Mouse (Mus musculus) brain, adult 2 months (tissue): ENCODE measurements at regions not wholly inside any gene's neighbourhood (a gene's known extent, or its start where the extent isn't known, plus 50 kb on each side); places are given as distances from the start of the nearest gene placed in this dataset.
"Not testable (repeated sequence)": the region's sequence is repeated elsewhere in the genome, so short reads cannot be mapped to it uniquely, and the experiment has no call there.

Source experiments
- DNase-seq: peaks from one replicate; pipeline ENCODE4 v3.0.0; 2011; ENCODE audit warnings: low read depth, low spot score

DNA sequence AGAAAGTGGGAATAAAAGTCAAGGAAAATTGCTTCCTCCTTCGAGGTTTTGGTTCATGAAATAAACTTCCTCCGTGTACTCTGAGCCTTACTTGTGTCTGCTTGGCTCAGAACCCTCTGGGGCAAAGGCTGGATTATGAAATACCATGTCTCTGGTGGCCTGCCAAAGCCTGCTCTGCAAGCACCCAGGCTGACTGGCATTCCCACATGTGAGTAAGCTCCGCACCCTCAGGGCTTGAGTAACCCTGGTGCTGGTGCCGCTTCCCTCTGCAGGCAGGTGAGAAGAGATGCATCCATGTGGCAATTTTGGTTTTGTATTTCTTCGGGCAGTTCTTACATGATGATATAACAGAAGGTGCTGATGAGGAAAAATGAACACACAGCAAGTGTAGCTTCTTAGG lies 66.0 kb downstream of the Nr2f2 start:
- no peak for DNase-seq

DNA sequence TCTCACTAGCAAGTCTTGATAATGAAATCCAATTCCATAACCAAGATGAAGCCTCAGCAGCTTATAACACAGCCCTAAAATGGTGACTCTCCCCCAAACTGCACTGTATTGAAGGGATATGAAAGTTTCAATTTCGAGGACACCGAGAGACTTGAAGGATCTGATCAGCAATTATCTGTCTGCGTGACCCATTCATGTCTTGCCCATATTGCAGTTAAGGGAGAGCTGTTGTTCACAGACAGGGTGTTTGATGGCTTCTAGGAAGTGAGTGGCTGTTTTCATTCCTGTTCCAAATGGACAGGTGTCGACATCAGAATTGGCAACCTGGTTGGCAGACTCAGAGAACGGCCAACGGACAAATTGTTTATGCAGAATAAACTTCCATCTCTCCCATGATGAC lies 75.1 kb downstream of the Nr2f2 start:
- no peak for DNase-seq

DNA sequence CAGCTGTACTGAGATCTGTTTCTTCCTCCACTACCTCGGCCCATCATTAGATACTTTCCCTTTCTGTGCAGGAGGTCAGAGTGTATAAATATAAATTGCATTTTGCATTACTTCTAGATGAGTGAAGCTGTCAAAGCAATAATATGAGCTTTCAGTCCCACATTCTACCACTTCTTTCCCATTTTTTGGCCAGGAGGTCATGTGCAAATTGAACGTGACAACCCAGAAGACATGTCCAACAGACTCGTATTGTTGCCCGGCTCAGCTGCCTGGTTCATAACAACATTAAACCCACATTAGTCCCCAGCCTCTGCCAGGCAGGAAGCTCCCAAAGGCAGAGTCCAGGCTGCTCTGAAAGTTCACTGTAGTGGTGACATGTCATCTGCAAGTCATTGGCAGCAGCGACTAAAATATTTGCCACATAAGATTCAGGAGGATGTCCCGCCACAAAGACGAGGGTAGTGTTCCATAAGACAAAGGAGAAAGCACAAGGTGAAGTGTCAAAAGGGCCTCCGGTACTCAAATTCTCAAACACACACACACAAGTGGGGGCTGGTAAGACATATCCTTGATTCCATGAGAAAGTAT lies 75.7 kb downstream of the Nr2f2 start:
- no peak for DNase-seq

DNA sequence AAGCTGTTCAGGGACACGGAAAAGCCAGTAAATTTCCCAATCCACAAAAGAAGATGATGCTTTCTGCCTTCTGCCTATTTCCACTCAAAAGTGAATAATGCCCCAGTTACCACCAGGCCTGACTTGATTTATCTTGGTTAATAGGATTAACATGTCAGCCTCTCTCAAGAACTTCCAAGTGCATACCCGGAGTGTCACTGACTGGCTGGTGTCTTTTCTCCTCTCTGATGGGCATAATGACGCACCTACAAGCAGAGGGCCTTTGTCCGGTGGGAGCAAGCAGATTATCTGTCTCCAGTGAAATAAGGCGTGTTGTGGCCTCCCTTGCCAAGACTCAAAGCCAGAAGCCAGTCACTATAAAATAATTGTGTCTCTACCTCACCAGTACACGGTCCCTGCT lies 76.3 kb downstream of the Nr2f2 start:
- no peak for DNase-seq

DNA sequence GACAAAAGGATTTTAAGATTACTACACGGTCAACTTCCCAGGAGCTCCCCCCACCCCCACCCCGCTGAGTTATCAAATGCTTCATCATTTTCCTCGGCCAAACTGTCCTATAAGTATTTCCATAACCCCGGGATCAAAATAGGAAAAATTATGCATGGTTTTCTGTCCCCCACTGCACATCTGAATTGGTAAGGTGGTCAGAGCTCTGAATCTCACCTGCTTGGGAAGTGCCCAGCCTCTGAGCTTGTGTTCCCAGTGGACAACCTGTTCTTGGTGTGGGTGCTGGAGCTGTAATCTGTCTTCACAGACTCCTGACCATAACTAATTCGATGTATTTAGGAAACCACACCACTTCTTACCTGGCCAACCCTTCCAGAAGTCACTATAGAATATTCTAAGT lies 77.9 kb downstream of the Nr2f2 start:
- DNase-seq, result no peak

DNA sequence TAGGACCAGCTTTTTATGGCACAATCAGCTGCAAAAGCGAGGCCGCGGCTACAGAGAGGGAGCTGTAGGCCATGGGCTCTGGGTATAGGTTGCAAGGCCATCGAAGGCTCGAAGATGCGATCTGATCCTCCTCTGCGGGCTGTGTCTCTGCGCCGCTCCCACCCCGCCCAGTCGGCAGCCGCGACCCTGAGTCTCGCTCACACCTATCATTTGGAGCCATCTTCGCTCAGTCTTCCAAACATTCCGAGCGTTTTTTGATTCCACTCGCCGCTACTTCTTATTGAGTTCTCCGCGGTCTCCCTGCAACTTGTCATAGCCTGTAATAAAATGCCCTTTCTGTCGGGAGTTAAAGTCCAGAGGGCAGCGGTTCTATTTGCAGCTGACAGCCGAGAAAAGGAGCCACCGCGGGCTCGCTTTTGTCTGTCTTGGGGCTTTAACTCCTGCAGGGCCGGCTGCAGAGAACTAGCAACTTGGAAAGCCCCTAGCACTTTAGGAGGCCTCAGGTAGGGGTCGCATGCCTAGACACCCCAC lies 78.6 kb downstream of the Nr2f2 start:
- DNase-seq, result no peak

DNA sequence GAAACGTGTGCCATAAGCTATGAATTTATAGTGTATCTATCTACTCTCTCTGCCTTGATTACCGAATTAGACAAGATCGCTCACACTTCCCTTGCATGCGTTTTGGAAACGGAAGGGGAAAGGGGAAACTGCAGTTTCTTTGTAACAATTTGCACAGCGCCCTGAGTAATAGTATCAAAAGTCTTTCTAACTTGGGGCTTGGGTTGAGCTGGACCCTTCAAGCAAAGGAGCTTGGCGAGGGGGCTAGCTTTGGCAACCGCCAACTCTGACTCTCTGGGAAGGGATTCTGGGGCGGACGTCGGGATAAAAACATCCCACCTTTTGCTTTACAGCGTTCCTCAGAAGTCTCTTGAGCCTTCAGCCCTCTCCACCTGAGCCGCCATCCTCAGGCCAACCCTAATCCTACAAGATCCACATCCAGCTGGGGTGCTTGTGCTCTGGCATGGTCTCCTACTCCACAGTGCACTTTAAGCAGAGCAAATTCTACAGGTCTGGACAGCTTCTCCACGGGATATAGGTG lies 79.6 kb downstream of the Nr2f2 start:
- no peak for DNase-seq

DNA sequence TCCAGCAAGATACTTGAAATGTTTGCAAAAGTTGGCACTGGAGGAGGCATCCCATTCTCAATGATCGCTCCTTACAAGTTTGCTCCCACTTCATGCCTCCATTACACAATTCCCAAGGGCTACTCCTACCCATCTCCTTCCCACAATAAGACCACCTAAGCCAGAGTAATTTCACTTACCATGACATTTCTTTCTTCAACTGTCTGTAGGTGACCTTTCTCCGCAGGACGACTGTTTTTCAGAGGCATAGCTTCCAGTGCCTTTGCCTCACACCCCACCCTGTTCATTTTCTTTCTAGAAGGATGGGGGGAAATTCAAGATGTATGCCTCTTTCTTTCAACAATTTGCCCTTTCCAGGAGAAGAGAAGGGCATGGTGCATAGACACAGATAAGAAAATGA lies 81.2 kb downstream of the Nr2f2 start:
- DNase-seq, result no peak

DNA sequence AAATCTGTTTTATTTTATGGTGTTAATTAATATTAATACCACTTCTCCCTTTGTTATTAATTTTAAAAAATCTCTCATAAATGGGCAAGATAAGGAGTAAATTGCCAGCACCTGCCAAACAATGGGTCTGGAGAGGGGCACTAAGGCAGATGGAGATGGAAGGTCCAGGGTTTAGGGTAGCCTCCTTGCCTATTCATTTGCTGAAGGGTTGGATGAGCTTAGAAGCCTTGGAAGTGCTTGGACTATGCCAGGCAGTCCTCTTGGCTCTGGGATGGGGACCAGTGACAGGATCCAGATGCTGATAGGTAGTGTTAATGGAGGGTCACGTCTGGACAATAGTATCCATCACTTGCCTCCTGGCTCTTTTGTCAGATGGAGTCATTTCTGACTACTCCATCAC lies 82.7 kb downstream of the Nr2f2 start:
- DNase-seq, result no peak

DNA sequence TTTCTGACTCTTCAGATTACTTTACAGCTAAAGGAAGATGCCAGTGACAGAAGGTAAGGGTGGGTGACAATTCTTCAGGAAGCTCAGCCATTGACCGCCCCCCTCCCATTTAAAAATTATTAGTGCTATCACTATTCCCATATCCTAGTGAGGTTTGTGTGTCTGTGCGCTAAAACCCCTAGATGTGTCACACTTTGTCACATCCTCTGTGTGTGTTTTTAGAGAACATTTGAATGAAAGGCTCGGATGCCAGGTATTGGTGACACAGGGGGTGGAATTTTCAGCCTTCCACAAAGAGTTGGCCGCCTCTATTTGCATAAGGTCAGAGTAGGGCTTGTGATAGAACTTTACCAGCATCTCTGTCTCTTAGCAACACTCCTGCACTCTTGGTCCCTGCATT lies 83.4 kb downstream of the Nr2f2 start:
- no peak for DNase-seq

DNA sequence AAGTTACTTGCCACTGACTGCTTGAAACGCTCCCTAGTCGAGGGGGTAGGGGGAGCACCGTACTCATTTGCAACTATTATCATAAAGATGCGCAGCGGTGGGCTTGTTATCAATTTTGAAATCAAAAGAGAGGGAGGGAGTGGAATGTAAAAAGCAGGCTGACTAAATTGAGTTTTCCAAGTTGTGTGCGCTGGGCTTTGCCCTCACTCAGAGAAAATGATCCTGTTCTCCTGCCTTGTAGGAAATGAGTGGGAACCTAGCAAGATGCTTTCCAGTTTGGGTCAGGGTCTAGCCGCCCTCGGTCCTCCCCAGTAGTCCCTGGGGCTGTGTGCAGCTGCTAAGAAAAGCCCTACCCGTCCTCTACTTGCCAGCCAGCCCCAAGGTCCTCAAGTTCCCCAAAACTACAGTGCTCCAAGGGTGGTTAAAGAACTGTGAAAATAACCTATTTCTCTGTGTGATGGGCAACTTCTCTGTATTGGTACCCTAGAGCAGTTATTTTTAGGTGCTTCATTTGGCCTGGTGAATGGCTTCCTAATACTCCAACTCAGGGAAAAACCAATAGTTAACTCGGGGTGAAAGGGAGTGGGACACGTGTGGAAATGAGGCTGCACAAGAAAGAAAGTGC lies 84.5 kb downstream of the Nr2f2 start:
- no peak for DNase-seq

DNA sequence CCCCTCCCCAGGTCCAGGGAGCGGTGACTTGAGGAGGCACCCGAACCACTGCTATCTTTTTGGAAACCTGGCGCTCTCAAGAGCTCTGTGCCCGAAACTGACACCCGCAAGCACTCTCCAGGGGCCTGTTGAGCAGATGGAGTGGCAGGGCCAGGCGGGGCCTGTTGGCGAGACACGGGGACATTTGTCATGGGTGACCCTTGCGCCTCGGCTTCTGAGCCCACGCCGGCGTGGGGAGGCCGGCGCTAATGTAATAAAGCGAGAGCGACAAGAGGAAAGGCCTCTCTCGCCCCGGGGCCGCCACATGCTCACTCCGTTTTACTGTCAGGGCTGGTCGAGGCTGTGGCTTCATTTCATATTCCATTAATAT lies 85.2 kb downstream of the Nr2f2 start:
- no peak for DNase-seq

DNA sequence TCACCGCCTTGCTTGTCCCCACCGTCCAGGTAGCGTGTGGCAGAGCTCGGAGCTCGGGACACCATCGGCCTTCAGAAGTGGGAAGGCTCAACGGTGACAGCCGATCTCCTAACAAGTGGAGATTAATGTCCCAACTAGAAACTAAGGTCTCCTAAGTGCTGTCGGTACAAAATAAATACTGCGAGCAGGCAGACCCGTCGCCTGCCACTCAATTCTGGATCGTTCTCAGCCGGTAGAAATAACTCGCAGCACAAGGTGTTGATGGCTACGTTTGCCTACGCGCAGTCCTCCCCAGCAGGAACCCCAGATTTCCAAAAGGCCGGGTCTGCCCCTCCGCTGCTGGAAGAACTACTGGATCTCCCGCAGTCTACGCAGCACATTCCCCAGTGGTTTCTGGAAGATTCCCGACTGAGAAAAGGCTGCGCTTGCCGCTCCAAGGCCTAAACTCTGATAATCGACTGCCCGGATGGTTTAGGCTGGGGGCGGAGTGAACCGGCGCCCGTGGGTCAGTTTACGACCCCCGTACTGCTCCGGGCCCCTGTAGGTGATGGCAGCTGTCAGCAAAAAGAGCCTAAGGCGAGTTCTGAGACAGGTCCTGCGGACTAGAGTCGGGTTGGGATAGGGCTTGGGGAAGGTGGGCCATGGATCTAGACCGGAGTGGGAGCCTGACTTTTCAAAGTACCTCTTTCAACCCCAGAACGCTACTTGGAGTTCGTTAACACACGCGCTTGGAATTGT lies 85.7 kb downstream of the Nr2f2 start:
- no peak for DNase-seq

DNA sequence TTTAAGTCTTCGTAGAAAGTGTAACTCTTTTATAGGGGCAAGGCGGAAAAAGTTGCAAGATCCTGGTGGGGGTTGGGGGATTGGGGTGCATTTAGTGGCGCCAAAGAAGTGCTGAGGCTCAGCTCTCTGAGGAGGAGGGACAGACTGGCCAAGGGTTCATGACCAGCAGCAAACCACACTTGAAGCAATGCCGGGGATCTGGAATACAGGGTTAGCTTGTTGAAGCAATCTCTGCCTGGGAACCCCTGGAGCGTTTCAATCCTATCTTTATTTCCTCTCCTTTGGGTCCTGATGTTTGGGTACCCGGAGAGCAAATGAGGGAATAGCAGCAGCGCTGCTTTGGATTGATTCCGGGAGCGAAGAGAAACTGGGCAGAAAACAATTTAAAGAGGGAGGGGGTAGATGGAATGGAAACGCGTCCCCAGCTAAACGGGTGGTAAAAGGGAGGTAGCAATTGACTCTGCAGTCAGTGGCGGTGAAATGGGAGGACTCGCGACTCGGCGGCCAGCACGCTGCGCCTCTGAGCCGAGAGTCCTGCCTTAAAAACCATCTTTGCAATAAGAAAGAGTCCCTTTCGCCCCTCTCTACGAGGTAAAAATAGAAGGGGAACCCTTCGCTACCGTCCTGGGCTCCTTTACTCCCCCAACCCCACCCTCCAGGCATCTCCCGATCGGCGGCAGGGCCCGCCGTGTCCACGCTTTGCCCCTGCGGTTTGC lies 86.5 kb downstream of the Nr2f2 start:
- no peak for DNase-seq

DNA sequence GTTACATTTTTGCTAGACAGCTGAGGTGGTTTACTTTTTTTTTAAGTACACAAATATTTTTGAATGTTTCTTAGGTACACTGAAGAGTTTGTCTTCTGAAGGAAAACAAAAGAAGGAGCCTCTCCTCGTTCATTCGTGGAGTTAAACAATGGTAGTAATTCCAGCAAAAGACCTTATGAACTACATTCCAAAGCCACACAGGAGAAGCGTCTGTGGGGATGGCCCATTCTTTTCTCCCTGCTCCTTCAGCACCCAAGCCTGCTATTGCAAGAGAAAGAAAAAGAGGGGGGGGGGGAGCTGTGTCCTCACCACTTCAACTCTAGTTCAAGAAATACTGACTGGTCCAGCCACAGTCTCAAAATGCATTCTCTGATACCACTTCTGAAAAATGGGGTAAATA lies 87.4 kb downstream of the Nr2f2 start:
- no peak for DNase-seq

DNA sequence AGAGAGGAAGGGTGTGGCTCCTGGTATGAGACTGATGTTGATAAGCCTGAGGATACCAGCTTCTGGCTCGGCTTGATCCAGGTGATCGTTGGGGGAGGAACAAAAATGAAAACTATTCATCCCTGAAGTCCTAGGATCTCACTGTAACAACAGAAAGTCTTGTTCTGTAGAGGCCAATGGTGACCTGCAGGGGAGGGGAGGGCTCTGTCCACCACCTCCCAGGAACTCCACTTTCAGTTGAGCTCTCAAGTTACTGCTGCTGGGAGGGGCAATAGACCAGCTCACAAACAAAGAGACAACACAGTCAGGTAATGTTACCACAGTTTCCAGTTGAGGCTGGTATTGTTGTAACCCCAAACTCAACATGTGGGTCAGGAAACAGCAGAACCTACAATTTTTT lies 90.5 kb downstream of the Nr2f2 start:
- no peak for DNase-seq

DNA sequence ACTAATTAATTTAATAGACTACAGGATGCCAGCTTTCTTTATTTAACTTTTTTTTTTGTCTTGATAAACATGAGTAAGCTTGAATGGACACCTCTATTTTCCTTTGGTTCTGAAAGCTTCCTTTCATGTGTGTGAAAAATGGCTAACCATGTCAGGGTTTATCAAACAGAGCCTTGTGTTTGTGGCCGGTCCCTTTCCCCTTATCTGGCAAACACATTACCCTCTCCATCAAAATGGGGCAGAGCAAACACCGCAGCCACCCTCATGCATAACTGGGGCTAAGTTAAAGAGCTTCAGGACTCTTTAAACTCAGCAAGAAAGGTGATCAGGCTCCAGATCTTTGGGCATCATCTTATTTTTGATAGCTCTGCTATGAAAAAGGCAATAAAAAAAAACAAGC lies 92.2 kb downstream of the Nr2f2 start:
- no peak for DNase-seq

DNA sequence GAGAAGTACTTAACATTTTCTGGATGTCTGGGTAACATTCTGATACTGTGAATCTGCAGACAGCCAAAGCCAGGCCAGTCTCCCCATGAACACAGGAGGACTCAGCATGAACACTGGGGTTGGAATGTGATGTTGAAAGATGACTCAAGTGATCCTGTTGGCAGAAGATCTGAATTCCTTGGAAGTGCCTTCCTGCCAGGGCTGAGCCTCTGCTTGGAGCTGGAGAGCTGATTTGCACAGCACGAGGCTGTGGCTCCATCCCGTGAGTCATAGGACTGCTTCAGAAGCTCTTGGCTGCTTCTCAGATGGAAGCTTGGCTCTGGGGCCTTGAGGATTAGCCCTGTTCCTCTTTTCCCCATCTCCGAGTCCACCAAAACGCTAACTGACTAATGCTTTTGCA lies 99.5 kb downstream of the Nr2f2 start:
- peak; percentile 79 for DNase-seq

DNA sequence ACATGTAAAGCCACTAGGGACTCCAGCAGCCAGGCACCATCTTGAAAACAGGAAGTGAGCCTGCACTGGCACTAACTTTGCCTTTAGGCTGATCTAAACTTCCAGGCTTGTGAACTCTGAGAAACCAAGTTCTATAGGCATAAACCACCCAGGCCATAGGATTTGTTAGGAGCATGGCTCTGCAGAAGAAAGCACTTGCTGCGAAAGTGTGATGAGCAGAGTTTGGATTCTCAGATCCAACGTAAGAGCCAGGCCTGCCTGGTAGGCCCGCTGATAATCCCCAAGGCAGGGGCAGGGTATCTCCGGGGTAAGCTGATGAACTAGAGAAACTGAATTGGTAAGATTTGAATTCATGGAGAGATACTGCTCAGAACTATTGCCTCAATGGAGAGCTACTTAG lies 109.7 kb downstream of the Nr2f2 start:
- DNase-seq, result no peak

DNA sequence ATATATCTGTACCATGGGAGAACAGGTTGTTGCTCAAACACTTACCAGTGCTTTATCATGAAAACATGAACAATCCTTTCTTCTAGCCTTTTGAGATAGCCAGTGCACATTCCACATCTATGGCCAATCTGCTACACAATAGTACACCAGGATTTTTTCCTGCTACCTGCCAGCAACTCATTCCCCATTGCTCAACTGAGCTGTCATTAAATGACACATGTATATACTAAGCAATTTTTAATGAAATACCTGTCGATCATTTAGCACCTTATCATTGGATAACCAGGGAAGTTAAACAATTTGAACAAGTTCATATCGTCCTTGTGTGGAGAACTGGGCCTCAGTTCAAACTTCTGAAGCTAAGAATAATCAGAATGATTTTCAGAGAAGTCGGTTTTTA lies 111.5 kb downstream of the Nr2f2 start:
- no peak for DNase-seq

DNA sequence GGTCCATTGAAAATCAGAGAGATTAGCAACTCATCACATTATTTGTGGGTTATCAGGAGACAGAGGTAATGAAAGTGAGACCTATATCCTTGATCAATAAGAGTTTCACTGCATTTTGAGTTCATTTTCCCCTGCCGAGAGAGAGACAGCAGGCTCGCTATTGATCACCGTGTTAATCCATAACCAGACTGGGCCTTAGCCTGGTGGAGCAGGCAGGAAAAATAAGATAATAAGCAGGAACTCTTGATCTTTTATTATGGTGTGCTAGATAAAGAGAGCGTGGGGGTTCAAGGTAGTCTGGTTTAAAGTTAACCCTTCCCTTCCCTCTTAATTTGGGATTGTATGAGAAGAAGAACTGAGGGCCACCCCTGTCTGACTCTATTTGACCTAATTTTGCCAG lies 113.3 kb downstream of the Nr2f2 start:
- DNase-seq, result no peak

DNA sequence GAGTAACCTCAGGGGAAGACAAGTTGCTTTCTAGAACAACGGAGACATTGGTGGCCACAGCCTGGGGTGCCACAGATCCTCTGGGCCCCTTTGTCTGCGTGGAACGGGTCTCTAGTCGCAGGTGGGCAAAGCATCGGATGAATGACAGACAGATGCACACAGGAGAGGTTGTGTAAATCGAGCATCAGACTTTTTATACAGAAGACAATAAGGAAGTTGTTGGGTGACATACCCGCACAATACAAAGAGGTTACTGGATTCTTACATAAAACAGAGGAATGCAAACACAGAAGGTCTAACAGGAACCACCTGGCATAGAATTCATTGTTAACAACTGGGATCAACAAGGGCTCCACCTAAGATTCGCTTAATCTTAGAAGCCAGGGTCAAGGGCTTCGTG lies 127.5 kb downstream of the Nr2f2 start:
- DNase-seq, result not testable (repeated sequence)
